Mouse (Mus musculus) olfactory bulb, adult 2 months (tissue): Measurements from ENCODE around the gene Hspa12b.

ENCODE experiments used
- CTCF ChIP-seq: fragments of 200-500 bp; IDR thresholded peaks from 2 replicates; pipeline ENCODE4 v1.5.1; 2012; ENCODE audit warnings: low read depth, mild to moderate bottlenecking, low read length, moderate library complexity; ENCODE audit not compliant: insufficient read depth
- POLR2A ChIP-seq: fragments of 200-500 bp; IDR thresholded peaks from 2 replicates; pipeline ENCODE4 v1.6.1; 2012; ENCODE audit warnings: mild to moderate bottlenecking, low read depth, low read length, moderate library complexity; ENCODE audit not compliant: insufficient read depth

GRCm38 (mm10) chr2:131146193-131147042 is 19.3 kb downstream of the Hspa12b start:
- TF ChIP-seq CTCF (no peak), POLR2A (no peak)
